Mouse (Mus musculus): Measurements from ENCODE around the gene Gabre. TPM values are rescaled to one million over a fixed set of nuclear protein-coding genes. Genes with fewer than 3 reads are reported as not detected.

Gabre gene
- polyA plus RNA-seq (2011; ENCODE audit: insufficient read length, low read depth, missing spikeins), result 3.0 and 4.7 TPM in 2 replicates

DNA sequence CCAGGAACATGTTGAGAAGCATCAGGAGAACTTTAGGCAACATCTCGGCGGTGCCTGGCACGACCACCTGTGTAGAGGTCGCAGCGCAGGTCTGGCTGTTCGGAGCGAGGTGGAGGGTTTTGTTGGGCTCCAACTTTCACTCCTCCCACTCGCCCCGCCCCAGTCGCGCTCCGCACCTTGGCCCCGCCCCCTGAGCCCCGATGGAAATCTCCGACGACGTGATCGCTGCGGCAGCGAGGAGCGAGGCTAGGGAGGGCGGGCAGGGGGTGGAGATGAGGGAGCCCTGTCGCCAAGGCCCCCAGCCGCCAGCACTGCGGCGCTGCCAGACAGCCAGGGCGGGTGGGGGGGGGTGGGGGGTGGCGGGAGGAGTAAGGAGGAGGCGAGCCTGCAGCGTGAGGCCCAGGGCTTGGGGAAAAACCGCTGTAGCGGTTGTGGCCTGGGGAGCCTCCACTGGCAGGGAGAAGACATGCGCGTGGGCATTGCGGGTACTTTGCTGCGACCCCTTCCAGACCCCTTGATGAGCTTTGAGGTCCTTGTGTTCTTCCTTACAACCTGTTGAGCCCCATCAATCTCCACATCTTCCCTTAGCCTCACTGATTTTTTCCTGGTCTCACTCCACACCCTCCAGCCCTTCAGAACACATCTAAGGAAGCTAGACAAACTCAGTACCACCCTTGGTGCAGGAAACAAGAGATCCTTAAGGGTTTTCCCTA is at the start of gene Gabre:
TSS of gene Gabre (minus strand) at position 145 of the 713 bp plus-strand sequence.
- no peaks in the 10 kb centered on the region for H3K4me1 ChIP-seq (ENCODE audit: control insufficient read depth, insufficient read depth, low read length)
- TF ChIP-seq CTCF (IDR thresholded peaks at IDR 0.05; ENCODE audit: borderline replicate concordance, insufficient read depth, low read length) (no peak), POLR2A (IDR thresholded peaks at IDR 0.05; ENCODE audit: low read depth, low read length) (peak; percentile 76)
- H3K4me3 ChIP-seq (ENCODE audit: insufficient read depth, low read length), result peak within 1 kb of the TSS; percentile 67
- peak within 1 kb of the TSS; percentile 43; the same call in 1 of the 2 replicates for H3K27ac ChIP-seq (ENCODE audit: insufficient read depth, low read length)

DNA sequence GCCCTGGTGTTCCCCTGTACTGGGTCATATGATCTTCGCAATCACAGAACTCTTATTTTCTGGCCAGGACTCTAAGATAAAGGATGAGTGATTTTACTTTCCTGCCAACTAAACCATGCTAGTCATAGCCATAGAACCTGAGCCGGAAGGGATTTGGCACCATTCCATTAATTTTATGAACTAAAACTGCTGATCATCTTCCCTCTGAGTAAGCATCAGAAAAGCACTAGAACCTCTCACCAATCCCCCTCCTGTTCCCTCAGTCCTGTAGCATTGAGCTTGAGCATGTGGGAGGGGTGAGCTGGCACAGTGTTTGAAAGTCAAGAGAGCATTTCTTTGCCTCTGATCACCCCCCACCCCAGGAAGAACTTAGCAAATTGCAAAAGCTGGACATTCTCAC is 23.2 kb upstream of the Gabre start:
- TF ChIP-seq POLR2A (IDR thresholded peaks at IDR 0.05; ENCODE audit: low read depth, low read length) (no peak), CTCF (IDR thresholded peaks at IDR 0.05; ENCODE audit: borderline replicate concordance, insufficient read depth, low read length) (no peak)
- no peak overlapping the region for H3K4me3 ChIP-seq (ENCODE audit: insufficient read depth, low read length)

DNA sequence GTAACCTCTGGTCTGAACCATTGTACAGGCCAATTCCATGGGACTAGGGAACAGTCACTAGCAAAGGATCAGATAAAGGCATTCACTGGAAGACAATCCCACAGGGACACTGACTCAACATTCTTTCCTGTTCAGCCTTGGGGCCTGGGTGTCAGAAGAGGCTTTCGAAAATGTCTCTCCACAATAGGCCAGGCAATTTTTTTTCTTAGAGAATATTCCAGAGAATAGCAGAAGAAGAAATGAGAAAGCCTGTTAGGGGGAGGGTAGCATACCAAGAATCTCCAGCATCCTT is 715 bp upstream of the Gabre start:
- TF ChIP-seq POLR2A (IDR thresholded peaks at IDR 0.05; ENCODE audit: low read depth, low read length), result no peak
- TF ChIP-seq CTCF (IDR thresholded peaks at IDR 0.05; ENCODE audit: borderline replicate concordance, insufficient read depth, low read length), result no peak
- peak overlapping the region; percentile 43; the same call in 1 of the 2 replicates for H3K27ac ChIP-seq (ENCODE audit: insufficient read depth, low read length)
- H3K4me3 ChIP-seq (ENCODE audit: insufficient read depth, low read length), result no peak overlapping the region

More for the DNA sequence above, 23.2 kb upstream of the Gabre start:
- Histone ChIP-seq H3K27ac (ENCODE audit: insufficient read depth, low read length) (no peak overlapping the region), H3K4me1 (ENCODE audit: control insufficient read depth, insufficient read depth, low read length) (no peaks in the 10 kb centered on the region)

DNA sequence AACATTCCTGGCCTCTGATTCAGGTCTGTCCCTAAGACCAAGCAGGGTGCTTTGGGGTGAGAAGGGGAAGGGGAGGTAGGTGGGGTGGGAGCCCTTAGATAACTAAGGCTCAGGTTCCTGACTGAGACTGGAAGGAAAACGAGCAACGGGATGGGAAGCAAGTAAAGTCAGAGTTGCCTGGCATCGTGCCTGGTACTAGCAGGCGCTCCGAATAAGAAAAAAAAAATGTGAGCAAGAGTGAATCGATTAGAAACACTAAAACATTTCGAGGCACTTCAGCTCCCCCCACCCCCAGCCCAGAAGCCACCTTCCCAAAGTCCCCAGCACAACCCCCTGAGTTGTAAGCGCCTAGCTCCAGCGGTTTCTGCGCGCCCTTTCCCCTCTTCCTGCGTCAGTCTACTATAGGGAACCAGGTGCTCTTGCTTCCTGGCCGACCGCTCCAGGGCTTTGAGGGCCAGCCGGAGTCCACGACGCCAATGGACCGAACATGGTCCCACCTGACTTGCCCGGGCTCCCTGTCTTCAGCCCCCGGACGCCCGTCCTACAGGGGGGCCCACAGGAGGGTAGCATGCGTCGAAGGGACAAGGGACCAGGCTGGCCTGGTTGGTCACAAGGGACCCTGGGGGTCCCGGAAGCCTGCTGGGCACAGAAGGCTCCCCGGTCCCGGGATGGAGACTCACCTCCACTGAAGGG is 491 bp downstream of the Gabre start:
- peak overlapping the region; percentile 67 for H3K4me3 ChIP-seq (ENCODE audit: insufficient read depth, low read length)

More for the DNA sequence above, 715 bp upstream of the Gabre start:
- H3K4me1 ChIP-seq (ENCODE audit: control insufficient read depth, insufficient read depth, low read length), result no peaks in the 10 kb centered on the region

DNA sequence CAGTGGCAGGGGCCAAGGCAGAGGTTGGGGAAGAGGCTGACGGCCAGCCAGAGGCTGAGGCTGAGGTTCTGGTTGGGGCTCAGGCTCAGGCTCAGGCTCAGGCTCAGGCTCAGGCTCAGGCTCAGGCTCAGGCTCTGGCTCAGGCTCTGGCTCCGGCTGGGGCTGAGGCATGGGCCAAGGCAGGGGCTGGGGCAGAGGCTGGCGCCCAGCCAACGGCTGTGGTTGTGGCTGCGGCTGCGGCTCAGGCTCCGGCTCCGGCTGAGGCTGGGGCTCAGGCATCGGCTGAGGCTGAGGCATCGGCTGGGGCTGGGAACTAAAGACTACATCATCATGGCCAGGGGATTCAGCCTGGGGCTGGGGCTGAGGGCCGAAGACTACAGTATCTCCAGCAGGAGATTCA is 4.0 kb downstream of the Gabre start:
- no peaks in the 10 kb centered on the region for H3K4me1 ChIP-seq (ENCODE audit: control insufficient read depth, insufficient read depth, low read length)
- no peak overlapping the region for H3K4me3 ChIP-seq (ENCODE audit: insufficient read depth, low read length)
- H3K27ac ChIP-seq (ENCODE audit: insufficient read depth, low read length), result no peak overlapping the region
- TF ChIP-seq POLR2A (IDR thresholded peaks at IDR 0.05; ENCODE audit: low read depth, low read length) (no peak), CTCF (IDR thresholded peaks at IDR 0.05; ENCODE audit: borderline replicate concordance, insufficient read depth, low read length) (no peak)

More for the DNA sequence above, 491 bp downstream of the Gabre start:
- no peaks in the 10 kb centered on the region for H3K4me1 ChIP-seq (ENCODE audit: control insufficient read depth, insufficient read depth, low read length)
- TF ChIP-seq POLR2A (IDR thresholded peaks at IDR 0.05; ENCODE audit: low read depth, low read length) (no peak), CTCF (IDR thresholded peaks at IDR 0.05; ENCODE audit: borderline replicate concordance, insufficient read depth, low read length) (no peak)
- H3K27ac ChIP-seq (ENCODE audit: insufficient read depth, low read length), result no peak overlapping the region

DNA sequence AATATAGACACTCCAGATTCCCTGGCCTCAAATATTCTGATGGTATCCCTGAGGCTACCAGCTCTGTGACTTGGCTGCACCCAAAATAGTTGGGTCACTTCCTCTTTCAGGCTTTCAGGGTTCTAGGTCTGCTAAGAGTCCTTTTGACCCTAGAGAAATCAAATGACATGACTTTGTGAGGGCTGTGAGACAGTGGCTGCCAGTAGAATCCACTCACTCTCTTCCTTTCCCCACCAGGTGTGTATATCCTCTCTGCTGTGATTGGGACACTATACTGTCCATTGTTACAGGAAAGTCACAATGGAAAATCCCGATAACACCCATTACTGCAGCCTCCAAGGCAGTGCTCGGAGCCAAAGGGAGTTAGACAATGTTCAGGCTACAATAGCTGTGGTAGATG is 52.9 kb downstream of the Gabre start, which contains the start of gene Magea4:
TSS of gene Magea4 (plus strand) at position 301 of the 400 bp plus-strand sequence.
- no peak within 1 kb of the TSS for H3K4me3 ChIP-seq (ENCODE audit: insufficient read depth, low read length)
- no peak within 1 kb of the TSS for H3K27ac ChIP-seq (ENCODE audit: insufficient read depth, low read length)
- TF ChIP-seq POLR2A (IDR thresholded peaks at IDR 0.05; ENCODE audit: low read depth, low read length) (no peak), CTCF (IDR thresholded peaks at IDR 0.05; ENCODE audit: borderline replicate concordance, insufficient read depth, low read length) (no peak)

More for the DNA sequence above, 52.9 kb downstream of the Gabre start, which contains the start of gene Magea4:
- no peaks in the 10 kb centered on the region for H3K4me1 ChIP-seq (ENCODE audit: control insufficient read depth, insufficient read depth, low read length)

Other genes with a start within 250 kb of the Gabre start
- gene Magea4, start 52.8 kb downstream of the Gabre start, polyA plus RNA-seq (2011; ENCODE audit: insufficient read length, low read depth, missing spikeins), result not detected in 2 replicates
- not detected in 2 replicates for gene Magea10, start 112.1 kb upstream of the Gabre start, polyA plus RNA-seq (2011; ENCODE audit: insufficient read length, low read depth, missing spikeins)

All from embryonic fibroblast, embryonic 13.5 days (primary cell).